Mouse (Mus musculus) cerebellum, adult 2 months (tissue): ENCODE measurements at regions not wholly inside any gene's neighbourhood (a gene's known extent, or its start where the extent isn't known, plus 50 kb on each side); places are given as distances from the start of the nearest gene placed in this dataset.

Source experiments
- CTCF ChIP-seq: fragments of 200-500 bp; IDR thresholded peaks from 2 replicates; pipeline ENCODE4 v1.5.1; 2011; ENCODE audit warnings: low read depth, mild to moderate bottlenecking, control low read depth, low read length, moderate library complexity, borderline replicate concordance; ENCODE audit not compliant: insufficient read depth
- POLR2A ChIP-seq: fragments of 200-500 bp; IDR thresholded peaks from 2 replicates; pipeline ENCODE4 v1.6.1; 2011; ENCODE audit warnings: low read length, control low read depth, borderline replicate concordance; ENCODE audit not compliant: insufficient read depth

- TF ChIP-seq CTCF (no peak), POLR2A (no peak)
These were observed 320.5 kb upstream of the Slc30a5 start for GRCm38 (mm10) chr13:101153760-101154159.
